Mouse (Mus musculus) myocyte (in vitro differentiated cells): Measurements from ENCODE around the gene Kcnd1. TPM values are rescaled to one million over a fixed set of nuclear protein-coding genes. Genes with fewer than 3 reads are reported as not detected.

Experiments
- H3K27me3 ChIP-seq: one replicate; pipeline ENCODE4 v1.6.1; 2011; ENCODE audit not compliant: control insufficient read depth, insufficient read depth, insufficient read length
- H3K36me3 ChIP-seq: one replicate; pipeline ENCODE4 v1.6.1; 2011; ENCODE audit not compliant: control insufficient read depth, insufficient read depth
- H3K4me2 ChIP-seq: one replicate; pipeline ENCODE4 v1.6.1; 2011; ENCODE audit warnings: low read depth, control low read depth
- H3K4me3 ChIP-seq: one replicate; pipeline ENCODE4 v1.5.1; 2011; ENCODE audit warnings: mild to moderate bottlenecking, control low read depth, moderate library complexity
- H3K79me2 ChIP-seq: one replicate; pipeline ENCODE4 v1.6.1; 2011; ENCODE audit not compliant: control insufficient read depth, insufficient read depth
- H3ac ChIP-seq: one replicate; pipeline ENCODE4 v1.6.1; 2011; ENCODE audit not compliant: control insufficient read depth, insufficient read length
- CEBPB ChIP-seq: IDR thresholded peaks from 2 replicates; pipeline ENCODE4 v1.6.1; 2011; ENCODE audit warnings: mild to moderate bottlenecking, moderate library complexity; ENCODE audit not compliant: poor library complexity, insufficient read depth, severe bottlenecking
- E2F4 ChIP-seq: IDR thresholded peaks from one replicate; pipeline ENCODE4 v1.6.1; 2011; ENCODE audit warnings: mild to moderate bottlenecking, control low read depth, moderate library complexity; ENCODE audit not compliant: insufficient read depth
- MAX ChIP-seq: IDR thresholded peaks from one replicate; pipeline ENCODE4 v1.6.1; 2011; ENCODE audit warnings: low read depth, mild to moderate bottlenecking, control low read depth
- MYOD1 ChIP-seq, 3 experiments: IDR thresholded peaks; one replicate each; pipeline ENCODE4 v1.6.1; 2011; ENCODE audit warnings: control low read depth in 2 of 3, low read depth in 2 of 3, mild to moderate bottlenecking in 2 of 3, moderate library complexity in 1 of 3; ENCODE audit not compliant: insufficient read length in 2 of 3, control insufficient read depth in 1 of 3
- MYOG ChIP-seq, 3 experiments: IDR thresholded peaks; one replicate each; pipeline ENCODE4 v1.6.1; 2011; ENCODE audit warnings: control low read depth in 2 of 3, low read depth in 2 of 3, mild to moderate bottlenecking in 2 of 3; ENCODE audit not compliant: insufficient read length in 2 of 3, control insufficient read depth in 1 of 3, insufficient read depth in 1 of 3
- POLR2A ChIP-seq: IDR thresholded peaks from one replicate; pipeline ENCODE4 v1.6.1; 2011; ENCODE audit warnings: low read depth, mild to moderate bottlenecking, control low read depth, moderate library complexity; ENCODE audit not compliant: insufficient read length
- POLR2AphosphoS2 ChIP-seq: IDR thresholded peaks from one replicate; pipeline ENCODE4 v1.6.1; 2011; ENCODE audit warnings: low read depth, control low read depth; ENCODE audit not compliant: insufficient read length
- REST ChIP-seq: IDR thresholded peaks from one replicate; pipeline ENCODE4 v1.6.1; 2011; ENCODE audit warnings: mild to moderate bottlenecking, control low read depth, moderate library complexity; ENCODE audit not compliant: insufficient read depth, insufficient read length
- SRF ChIP-seq: IDR thresholded peaks from one replicate; pipeline ENCODE4 v1.6.1; 2011; ENCODE audit warnings: low read depth; ENCODE audit not compliant: control insufficient read depth, insufficient read length
- TCF12 ChIP-seq: IDR thresholded peaks from one replicate; pipeline ENCODE4 v1.6.1; 2011; ENCODE audit warnings: mild to moderate bottlenecking, control low read depth; ENCODE audit not compliant: poor library complexity, insufficient read depth, severe bottlenecking
- TCF3 ChIP-seq: IDR thresholded peaks from one replicate; pipeline ENCODE4 v1.6.1; 2011; ENCODE audit warnings: low read depth, control low read depth; ENCODE audit not compliant: insufficient read length
- USF1 ChIP-seq: IDR thresholded peaks from one replicate; pipeline ENCODE4 v1.6.1; 2011; ENCODE audit warnings: low read depth, mild to moderate bottlenecking, control low read depth, moderate library complexity
- polyA plus RNA-seq: library from polyadenylated mRNA; unstranded; fragments of >200 nt; fragmentation: generic; extraction: Trizol; gene quantifications from one replicate; pipeline ENCODE4 v1.2.1, GENCODE M21; 2012; ENCODE audit warnings: missing spikeins

The Kcnd1 gene
- polyA plus RNA-seq, 1 experiment, result 0.16 TPM

- Histone ChIP-seq H3K36me3 (no peaks in the 10 kb centered on the region), H3K27me3 (no peaks in the 10 kb centered on the region), H3ac (no peak overlapping the region), H3K79me2 (no peaks in the 10 kb centered on the region), H3K4me2 (no peak overlapping the region), H3K4me3 (no peak overlapping the region)
- no peak for TF ChIP-seq TCF12
- no peak for TF ChIP-seq SRF
- no peak for TF ChIP-seq CEBPB
- no peak for TF ChIP-seq MYOG (IDR thresholded peaks at IDR 0.05; ENCODE audit: control insufficient read depth in 1 of 3, insufficient read depth in 1 of 3, insufficient read length in 2 of 3, low read depth in 2 of 3)
- no peak for TF ChIP-seq REST
- no peak for TF ChIP-seq MYOD1 (IDR thresholded peaks at IDR 0.05; ENCODE audit: control insufficient read depth in 1 of 3, insufficient read length in 2 of 3, low read depth in 2 of 3)
- no peak for TF ChIP-seq POLR2AphosphoS2
- no peak for TF ChIP-seq MAX
- no peak for TF ChIP-seq E2F4
- no peak for TF ChIP-seq USF1
- no peak for TF ChIP-seq TCF3
- TF ChIP-seq POLR2A, result no peak
These were observed 43.4 kb upstream of the Kcnd1 start for GRCm38 (mm10) chrX:7778450-7779244.

GRCm38 (mm10) chrX:7779294-7779693 lies 42.8 kb upstream of the Kcnd1 start:
- Histone ChIP-seq H3K4me3 (no peak overlapping the region), H3K36me3 (no peaks in the 10 kb centered on the region), H3K4me2 (no peak overlapping the region), H3ac (no peak overlapping the region), H3K27me3 (no peaks in the 10 kb centered on the region), H3K79me2 (no peaks in the 10 kb centered on the region)
- TF ChIP-seq E2F4, result no peak
- no peak for TF ChIP-seq TCF3
- TF ChIP-seq POLR2AphosphoS2, result no peak
- no peak for TF ChIP-seq SRF
- TF ChIP-seq REST, result no peak
- TF ChIP-seq MYOD1 (IDR thresholded peaks at IDR 0.05; ENCODE audit: control insufficient read depth in 1 of 3, insufficient read length in 2 of 3, low read depth in 2 of 3), result no peak
- no peak for TF ChIP-seq MYOG (IDR thresholded peaks at IDR 0.05; ENCODE audit: control insufficient read depth in 1 of 3, insufficient read depth in 1 of 3, insufficient read length in 2 of 3, low read depth in 2 of 3)
- TF ChIP-seq USF1, result no peak
- no peak for TF ChIP-seq CEBPB
- no peak for TF ChIP-seq POLR2A
- TF ChIP-seq TCF12, result no peak
- no peak for TF ChIP-seq MAX

GRCm38 (mm10) chrX:7782603-7783092 lies 39.4 kb upstream of the Kcnd1 start:
- Histone ChIP-seq H3K79me2 (no peaks in the 10 kb centered on the region), H3K27me3 (no peaks in the 10 kb centered on the region), H3ac (no peak overlapping the region), H3K4me3 (no peak overlapping the region), H3K4me2 (no peak overlapping the region), H3K36me3 (no peaks in the 10 kb centered on the region)
- no peak for TF ChIP-seq POLR2AphosphoS2
- TF ChIP-seq USF1, result no peak
- no peak for TF ChIP-seq MAX
- TF ChIP-seq MYOD1 (IDR thresholded peaks at IDR 0.05; ENCODE audit: control insufficient read depth in 1 of 3, insufficient read length in 2 of 3, low read depth in 2 of 3), result no peak
- no peak for TF ChIP-seq E2F4
- TF ChIP-seq TCF3, result no peak
- no peak for TF ChIP-seq TCF12
- no peak for TF ChIP-seq POLR2A

GRCm38 (mm10) chrX:7789542-7790136 lies 32.5 kb upstream of the Kcnd1 start, which contains the start of gene Gripap1:
Gene Gripap1 (plus strand): TSS chrX:7789765.
- H3K79me2 ChIP-seq, result peaks cover 8% of the 10 kb centered on the region

More at GRCm38 (mm10) chrX:7789542-7790136, 32.5 kb upstream of the Kcnd1 start, which contains the start of gene Gripap1:
- Histone ChIP-seq H3K4me3 (peak within 1 kb of the TSS; percentile 63), H3K27me3 (no peaks in the 10 kb centered on the region), H3ac (no peak within 1 kb of the TSS), H3K36me3 (no peaks in the 10 kb centered on the region), H3K4me2 (peak within 1 kb of the TSS; percentile 83)
- TF ChIP-seq POLR2A, result peak; percentile 70
- TF ChIP-seq E2F4, result no peak
- no peak for TF ChIP-seq USF1
- no peak for TF ChIP-seq TCF3
- TF ChIP-seq POLR2AphosphoS2, result peak; percentile 48
